Mouse (Mus musculus): Measurements from ENCODE around the gene Zc3h14. TPM values are rescaled to one million over a fixed set of nuclear protein-coding genes. Genes with fewer than 3 reads are reported as not detected.

The Zc3h14 gene
- polyA plus RNA-seq, 1 experiment from 2014 or later: 135 TPM

DNA sequence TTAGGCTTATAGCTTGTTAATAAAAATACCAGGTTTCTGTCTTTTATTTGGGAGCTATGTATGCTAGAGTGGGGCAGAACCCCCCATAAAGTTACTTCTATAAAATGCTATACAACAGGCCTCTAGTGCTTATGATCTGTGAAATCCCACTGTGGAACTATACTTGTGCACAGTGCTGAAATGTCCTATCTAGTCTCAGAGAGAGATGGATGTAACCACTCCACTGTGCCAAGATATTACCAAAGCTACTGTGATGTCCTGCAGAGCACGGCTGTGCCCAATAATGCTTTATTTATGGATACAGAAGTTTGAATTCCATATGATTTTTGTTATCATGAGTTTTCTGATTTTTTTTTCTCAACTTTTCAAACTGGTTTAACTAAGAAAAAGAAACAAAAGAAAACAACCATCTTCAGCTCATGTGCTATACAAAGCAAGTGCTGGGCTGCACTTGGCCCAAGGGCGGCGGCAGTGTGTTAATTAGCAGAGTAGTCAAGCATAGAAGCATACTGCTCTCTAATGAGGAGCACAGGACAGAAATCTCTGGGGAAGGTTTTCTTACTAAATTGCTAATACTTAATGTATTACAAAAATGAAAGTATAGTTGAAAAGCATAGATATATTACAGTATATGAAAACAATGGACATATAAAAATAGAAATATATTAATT lies 57.4 kb downstream of the Zc3h14 start:
- 81% methylated on average over 3 of the region's 3 CpGs for WGBS
- H3K4me2 ChIP-seq: no peak overlapping the region
- H3K4me3 ChIP-seq: no peak overlapping the region
- no peaks in the 10 kb centered on the region for H3K4me1 ChIP-seq
- ATAC-seq (ENCODE audit: insufficient number of reproducible peaks, insufficient read depth, low FRiP score, low TSS enrichment, low read depth): no peak
- H3K27ac ChIP-seq: no peak overlapping the region
- H3K27me3 ChIP-seq: no peaks in the 10 kb centered on the region
- H3K9me3 ChIP-seq: no peaks in the 10 kb centered on the region
- no peaks in the 10 kb centered on the region for H3K36me3 ChIP-seq
- no peak overlapping the region for H3K9ac ChIP-seq

DNA sequence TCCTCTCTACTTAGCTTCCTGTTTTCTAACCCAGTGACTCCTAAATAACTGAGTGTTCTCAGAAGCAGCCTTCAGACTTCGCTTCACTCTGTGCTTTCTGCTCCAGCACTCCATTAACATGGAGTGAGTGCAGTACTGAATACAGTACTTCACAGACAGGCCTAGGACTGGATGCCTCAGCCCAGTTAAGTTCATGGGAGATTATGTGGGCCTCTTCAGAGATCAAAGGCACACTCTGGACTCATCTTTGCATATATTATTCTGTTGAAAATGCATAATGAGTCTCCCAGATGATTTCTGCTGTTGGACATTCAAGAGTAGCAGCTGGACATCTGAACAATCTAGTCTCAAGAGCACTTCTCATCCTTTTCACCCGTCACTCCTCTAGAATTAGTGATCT lies 74.0 kb downstream of the Zc3h14 start:
- Histone ChIP-seq H3K9ac (no peak overlapping the region), H3K9me3 (no peaks in the 10 kb centered on the region), H3K4me2 (no peak overlapping the region), H3K4me3 (no peak overlapping the region), H3K4me1 (no peaks in the 10 kb centered on the region), H3K36me3 (no peaks in the 10 kb centered on the region), H3K27me3 (no peaks in the 10 kb centered on the region), H3K27ac (no peak overlapping the region)
- no peak for ATAC-seq (ENCODE audit: insufficient number of reproducible peaks, insufficient read depth, low FRiP score, low TSS enrichment, low read depth)
- 79% methylated on average over 2 of the region's 2 CpGs for WGBS

GRCm38 (mm10) chr12:98831122-98831521 lies 84.4 kb downstream of the Zc3h14 start:
- Histone ChIP-seq H3K27ac (no peak overlapping the region), H3K27me3 (no peaks in the 10 kb centered on the region), H3K4me2 (no peak overlapping the region), H3K4me1 (no peaks in the 10 kb centered on the region), H3K9ac (no peak overlapping the region), H3K36me3 (no peaks in the 10 kb centered on the region), H3K4me3 (no peak overlapping the region), H3K9me3 (no peaks in the 10 kb centered on the region)
- ATAC-seq (ENCODE audit: insufficient number of reproducible peaks, insufficient read depth, low FRiP score, low TSS enrichment, low read depth): no peak
- WGBS: 85% methylated on average over 7 of the region's 7 CpGs

DNA sequence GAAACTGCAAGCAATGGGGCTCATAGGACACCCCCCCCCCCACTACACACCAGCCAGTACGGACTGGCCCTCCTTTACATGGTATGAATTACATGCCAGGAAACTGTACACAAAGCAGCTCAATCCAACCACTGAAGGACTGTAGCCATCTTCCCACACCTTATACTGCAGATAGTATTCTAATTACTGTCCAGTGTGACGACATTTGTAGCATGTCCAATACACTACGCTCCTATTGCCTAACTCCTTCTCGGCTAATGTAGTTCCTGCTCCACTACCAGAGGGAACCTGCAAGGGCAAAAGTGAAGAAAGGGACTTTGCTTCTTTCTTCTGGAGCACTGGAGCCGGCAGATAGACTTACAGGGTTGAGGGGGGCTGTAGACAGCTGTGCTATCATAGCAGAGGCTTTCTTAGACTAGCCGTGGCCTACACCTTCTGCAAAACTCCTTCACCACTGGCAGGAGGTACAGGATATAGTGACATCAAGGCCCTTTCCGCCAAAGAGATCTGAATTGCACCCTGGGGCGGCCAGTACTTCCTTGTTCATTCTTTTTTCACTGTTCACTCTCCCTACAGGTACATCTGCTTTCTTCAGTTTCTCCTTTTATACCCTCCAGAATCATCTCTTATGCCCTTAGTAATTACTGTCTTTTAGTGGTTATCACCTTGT lies 86.3 kb downstream of the Zc3h14 start:
- H3K4me1 ChIP-seq: no peaks in the 10 kb centered on the region
- 86% methylated on average over 8 of the region's 8 CpGs for WGBS

DNA sequence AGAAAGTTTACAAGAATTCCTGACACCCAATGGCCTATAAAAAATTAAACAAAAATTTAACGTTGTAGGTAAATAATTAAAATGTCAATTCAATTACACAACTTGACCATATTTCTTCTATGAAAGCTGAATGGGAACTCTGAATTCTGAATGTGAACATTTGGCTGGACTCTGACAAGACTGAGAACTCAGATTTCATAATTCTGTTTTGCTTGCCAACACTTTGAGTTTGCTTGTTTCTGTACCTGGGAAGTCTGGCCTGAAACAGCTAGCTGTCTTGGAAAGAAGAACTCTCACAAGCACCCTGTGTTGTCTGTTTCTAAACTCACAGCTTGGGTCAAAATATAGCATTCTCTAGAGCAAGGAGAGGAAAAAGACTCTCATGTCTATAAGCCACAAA lies 87.1 kb downstream of the Zc3h14 start:
- H3K9me3 ChIP-seq: no peaks in the 10 kb centered on the region
- no peaks in the 10 kb centered on the region for H3K36me3 ChIP-seq
- no peak overlapping the region for H3K4me3 ChIP-seq
- H3K9ac ChIP-seq: no peak overlapping the region
- 83% methylated on average over 1 of the region's 1 CpGs for WGBS
- no peak overlapping the region for H3K4me2 ChIP-seq
- H3K4me1 ChIP-seq: no peaks in the 10 kb centered on the region
- H3K27me3 ChIP-seq: no peaks in the 10 kb centered on the region
- H3K27ac ChIP-seq: no peak overlapping the region
- ATAC-seq (ENCODE audit: insufficient number of reproducible peaks, insufficient read depth, low FRiP score, low TSS enrichment, low read depth): no peak

More for the DNA sequence above, 86.3 kb downstream of the Zc3h14 start:
- Histone ChIP-seq H3K9ac (no peak overlapping the region), H3K4me2 (no peak overlapping the region), H3K36me3 (no peaks in the 10 kb centered on the region), H3K27ac (no peak overlapping the region), H3K4me3 (no peak overlapping the region), H3K9me3 (no peaks in the 10 kb centered on the region), H3K27me3 (no peaks in the 10 kb centered on the region)
- no peak for ATAC-seq (ENCODE audit: insufficient number of reproducible peaks, insufficient read depth, low FRiP score, low TSS enrichment, low read depth)

- H3K9me3 ChIP-seq: no peaks in the 10 kb centered on the region
- H3K4me3 ChIP-seq: no peak overlapping the region
- no peaks in the 10 kb centered on the region for H3K36me3 ChIP-seq
- no peaks in the 10 kb centered on the region for H3K27me3 ChIP-seq
- H3K27ac ChIP-seq: no peak overlapping the region
- H3K4me2 ChIP-seq: no peak overlapping the region
- H3K9ac ChIP-seq: no peak overlapping the region
- 88% methylated on average over 2 of the region's 2 CpGs for WGBS
- H3K4me1 ChIP-seq: no peaks in the 10 kb centered on the region
- ATAC-seq (ENCODE audit: insufficient number of reproducible peaks, insufficient read depth, low FRiP score, low TSS enrichment, low read depth): no peak
Observed at GRCm38 (mm10) chr12:98834879-98835278, 88.1 kb downstream of the Zc3h14 start.

- Histone ChIP-seq H3K9me3 (no peaks in the 10 kb centered on the region), H3K4me1 (no peaks in the 10 kb centered on the region), H3K4me2 (no peak overlapping the region), H3K27ac (no peak overlapping the region), H3K27me3 (no peaks in the 10 kb centered on the region), H3K9ac (no peak overlapping the region), H3K4me3 (no peak overlapping the region), H3K36me3 (no peaks in the 10 kb centered on the region)
- no peak for ATAC-seq (ENCODE audit: insufficient number of reproducible peaks, insufficient read depth, low FRiP score, low TSS enrichment, low read depth)
- 88% methylated on average over 2 of the region's 2 CpGs for WGBS
Observed at GRCm38 (mm10) chr12:98835466-98835865, 88.7 kb downstream of the Zc3h14 start.

Other genes starting within 250 kb of the Zc3h14 start
- gene Kcnk10, start 168.7 kb upstream of the Zc3h14 start, polyA plus RNA-seq (2015; fragmentation: Nextera tagmentation; extraction: Ambion mirVana): 1.5 and 1.6 TPM in 2 replicates
- gene Spata7, start 118.8 kb upstream of the Zc3h14 start, polyA plus RNA-seq (2015; fragmentation: Nextera tagmentation; extraction: Ambion mirVana): 19.7 and 22.6 TPM in 2 replicates
- gene Ptpn21, start 9.6 kb upstream of the Zc3h14 start, polyA plus RNA-seq (2015; fragmentation: Nextera tagmentation; extraction: Ambion mirVana): 5.4 and 6.4 TPM in 2 replicates
- gene Eml5, start 154.5 kb downstream of the Zc3h14 start, polyA plus RNA-seq (2015; fragmentation: Nextera tagmentation; extraction: Ambion mirVana): 2.3 and 4.3 TPM in 2 replicates
- 36.5 and 37.6 TPM in 2 replicates for gene Ttc8, start 173.6 kb downstream of the Zc3h14 start, polyA plus RNA-seq (2015; fragmentation: Nextera tagmentation; extraction: Ambion mirVana)